Mouse (Mus musculus) ovary, postnatal 14 days (tissue): Measurements from ENCODE around the gene Ccnjl.

Source experiments
- DNase-seq: peaks from one replicate; pipeline ENCODE4 v3.0.0; 2022; ENCODE audit warnings: low spot score

Ccnjl gene

DNA sequence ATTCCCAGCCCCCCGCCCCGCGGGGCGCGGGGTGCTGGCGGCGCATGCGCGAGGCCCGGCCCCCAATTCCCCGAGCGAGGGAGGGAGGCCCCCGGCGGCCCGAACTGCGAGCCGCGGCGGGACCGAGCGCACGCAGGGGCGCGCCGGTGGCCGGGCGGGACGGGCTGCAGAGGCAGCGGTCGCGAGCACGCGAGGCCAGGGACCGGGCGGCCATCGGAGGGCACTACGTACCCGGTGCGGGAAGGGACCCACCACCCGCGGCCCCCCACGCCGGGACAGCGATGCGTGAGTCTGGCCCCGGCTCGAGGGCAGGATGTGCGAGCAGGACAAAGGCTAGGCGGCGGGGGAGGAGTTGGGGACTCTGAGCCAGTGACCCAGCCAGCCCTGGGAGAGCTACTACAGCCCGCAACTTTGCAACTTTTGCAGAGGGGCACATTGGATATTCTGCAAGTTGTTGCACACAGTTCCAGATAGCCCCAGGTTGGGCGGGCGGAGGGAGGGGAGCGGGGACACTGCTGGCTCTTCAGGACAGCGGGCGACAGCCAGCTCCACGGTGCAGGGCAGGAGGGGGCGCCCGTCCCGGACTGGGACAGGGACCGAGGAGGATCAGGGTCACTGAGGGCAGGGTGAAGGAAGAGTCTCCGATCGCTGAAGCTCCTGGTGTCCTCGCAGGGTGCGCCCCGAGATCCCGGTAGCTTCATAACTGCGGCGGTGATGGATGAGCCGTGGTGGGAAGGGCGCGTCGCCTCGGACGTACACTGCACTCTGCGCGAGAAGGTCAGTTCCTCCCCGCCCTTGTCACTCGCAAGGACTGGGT lies at the start of gene Ccnjl:
Ccnjl (plus strand) TSS at position 102 of the 817 bp plus-strand sequence.
- DNase-seq = peak; percentile 61

- DNase-seq = no peak
These were observed 49.2 kb upstream of the Ccnjl start for GRCm38 (mm10) chr11:43479376-43479775.

GRCm38 (mm10) chr11:43480561-43480960 lies 48.0 kb upstream of the Ccnjl start:
- no peak for DNase-seq

DNA sequence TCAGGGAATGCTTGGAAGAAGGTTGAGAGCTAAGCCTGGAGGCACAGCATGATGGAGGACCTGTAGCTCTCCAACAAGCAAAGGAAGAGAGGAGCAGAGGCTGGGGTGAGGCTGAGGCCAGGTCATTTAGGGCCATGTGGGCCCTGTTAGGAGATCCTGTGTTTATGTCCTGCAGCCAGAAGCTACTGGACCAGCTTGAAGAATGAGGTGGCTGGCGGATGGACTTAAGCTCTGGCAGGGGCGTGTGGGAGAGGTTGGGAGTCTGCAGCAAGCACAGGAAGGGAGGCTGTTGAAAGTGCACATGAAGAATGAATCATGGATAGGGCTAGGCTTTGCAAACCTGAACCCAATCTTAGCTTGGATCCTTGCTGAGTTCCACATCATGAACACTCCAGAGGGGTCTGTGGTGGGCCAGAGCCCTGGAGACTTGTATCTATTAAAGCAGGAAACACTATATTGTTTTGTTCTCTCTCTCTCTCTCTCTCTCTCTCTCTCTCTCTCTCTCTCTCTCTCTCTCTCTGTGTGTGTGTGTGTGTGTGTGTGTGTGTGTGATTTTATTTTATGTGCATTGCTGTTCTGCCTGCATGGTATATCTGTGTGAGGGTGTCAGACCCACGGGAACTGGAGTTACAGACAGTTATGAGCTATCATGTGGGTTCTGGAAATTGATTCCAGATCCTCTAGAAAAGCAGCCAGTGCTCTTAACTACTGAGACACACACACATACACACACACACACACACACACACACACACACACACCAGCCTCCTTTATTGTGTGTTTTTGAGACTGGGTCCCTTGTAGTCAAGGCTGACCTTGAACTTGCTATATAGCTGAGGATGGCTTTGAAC lies 46.7 kb upstream of the Ccnjl start:
- no peak for DNase-seq

GRCm38 (mm10) chr11:43483122-43483792 lies 45.3 kb upstream of the Ccnjl start:
- DNase-seq = peak; percentile 27

- no peak for DNase-seq
These were observed 44.5 kb upstream of the Ccnjl start for GRCm38 (mm10) chr11:43484057-43484456.

DNA sequence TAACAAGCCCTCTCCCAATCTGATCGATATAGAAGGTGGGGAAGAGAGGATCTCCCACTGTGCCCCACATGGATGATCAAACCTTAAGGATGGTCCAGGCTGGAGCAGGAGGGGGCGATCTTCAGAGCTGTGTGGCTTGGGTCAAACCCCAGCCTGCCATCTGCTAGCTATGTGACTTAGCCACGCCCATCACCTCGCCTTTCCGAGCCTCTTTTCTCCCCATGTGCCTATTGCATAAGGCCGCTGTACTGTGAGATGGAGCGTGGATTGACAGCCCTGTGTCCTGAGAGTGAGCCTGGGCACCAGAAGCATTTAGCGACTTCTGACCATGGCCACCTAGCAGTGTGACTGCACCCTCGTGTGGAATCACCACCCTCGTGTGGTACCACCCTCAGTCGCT lies 43.9 kb upstream of the Ccnjl start:
- DNase-seq = no peak

- DNase-seq = no peak
These were observed 42.7 kb upstream of the Ccnjl start for GRCm38 (mm10) chr11:43485855-43486254.

- peak; percentile 77 for DNase-seq
These were observed 35.9 kb upstream of the Ccnjl start for GRCm38 (mm10) chr11:43492663-43493062.

- peak; percentile 66 for DNase-seq
These were observed 34.7 kb upstream of the Ccnjl start for GRCm38 (mm10) chr11:43493815-43494409.

DNA sequence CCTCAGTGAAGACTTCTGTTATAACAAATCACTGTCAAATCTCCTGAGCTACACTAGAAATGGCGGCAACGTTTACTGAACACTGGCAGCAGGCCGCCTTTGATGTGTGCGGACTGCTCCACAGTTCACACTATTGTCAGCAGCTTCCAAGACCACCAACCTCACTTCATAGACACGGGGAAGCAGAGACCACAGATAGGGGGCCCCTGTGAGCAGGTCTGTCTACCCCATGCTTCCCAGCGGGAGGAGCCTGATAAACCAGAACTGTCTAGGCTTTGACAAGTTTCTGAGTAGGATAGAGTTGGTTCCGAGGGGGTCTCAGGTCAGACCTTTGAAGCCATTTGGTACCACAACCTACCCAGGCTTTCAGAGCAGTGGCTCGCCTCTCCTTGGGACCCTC lies 33.5 kb upstream of the Ccnjl start:
- no peak for DNase-seq

DNA sequence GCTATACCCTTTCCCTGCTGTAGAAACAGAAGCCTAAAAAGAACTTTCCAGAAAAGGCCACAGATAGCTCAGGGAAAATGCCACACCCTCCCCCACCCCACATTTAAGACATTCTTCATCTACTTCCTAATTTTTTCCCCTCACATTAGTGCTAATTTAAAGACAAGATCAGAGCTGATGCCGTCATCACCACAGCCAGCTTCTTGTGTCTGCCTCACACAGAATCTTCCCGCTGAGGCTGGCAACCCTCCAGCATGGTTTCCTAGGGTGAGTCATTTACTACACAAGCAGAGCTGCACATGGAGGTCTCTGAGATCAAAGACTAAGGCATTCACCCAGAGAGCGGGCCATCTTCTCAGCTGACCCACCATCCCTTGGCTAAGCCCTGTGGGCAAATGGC lies 33.1 kb upstream of the Ccnjl start:
- peak; percentile 28 for DNase-seq

GRCm38 (mm10) chr11:43501256-43501655 lies 27.3 kb upstream of the Ccnjl start:
- no peak for DNase-seq

DNA sequence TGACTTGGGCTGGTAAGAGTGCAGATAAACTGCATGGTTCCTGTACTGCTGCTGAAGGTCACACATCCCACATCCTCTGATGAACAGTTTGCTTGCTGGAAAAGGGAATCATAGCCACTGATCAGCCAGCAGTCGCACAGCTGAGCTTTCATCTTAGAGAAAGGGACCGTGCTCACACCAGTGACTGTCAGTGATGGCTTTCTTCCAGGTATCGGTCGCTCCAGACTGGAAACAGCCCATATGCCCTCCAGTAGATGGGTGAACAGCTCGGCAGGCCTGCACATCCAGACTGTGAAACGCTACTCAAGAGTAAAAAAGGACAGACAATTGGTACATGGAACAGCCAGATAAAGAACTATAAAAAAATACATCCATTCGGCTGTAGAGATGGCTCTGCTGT lies 23.4 kb upstream of the Ccnjl start:
- no peak for DNase-seq

GRCm38 (mm10) chr11:43507976-43508375 lies 20.6 kb upstream of the Ccnjl start:
- DNase-seq = no peak

- no peak for DNase-seq
These were observed 18.7 kb upstream of the Ccnjl start for GRCm38 (mm10) chr11:43509878-43510277.

DNA sequence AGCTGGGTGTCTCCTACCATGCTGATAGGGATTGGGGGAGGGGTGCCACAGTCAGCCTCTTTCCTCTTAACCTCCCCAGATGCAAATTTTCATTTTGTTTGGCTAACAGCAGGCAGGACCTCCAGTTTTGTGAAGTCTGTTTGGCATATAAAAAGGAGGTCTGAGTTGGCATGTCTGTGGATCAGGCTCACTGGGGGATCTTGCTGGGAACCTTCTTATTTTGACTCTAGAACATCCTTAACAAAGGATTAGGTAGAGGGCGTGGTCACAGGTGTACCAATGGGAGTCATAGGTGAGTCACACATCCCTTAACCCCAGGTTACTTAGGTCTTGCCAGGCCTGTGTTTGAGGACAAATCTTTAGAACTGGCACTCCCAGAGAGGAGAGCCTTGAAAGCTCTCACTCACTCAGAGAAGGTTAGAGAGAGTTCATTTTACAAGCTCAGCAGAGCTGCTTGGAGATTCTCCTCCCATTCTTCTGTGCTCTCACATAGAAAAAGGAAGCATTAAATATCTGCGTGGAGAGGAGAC lies 15.9 kb upstream of the Ccnjl start:
- no peak for DNase-seq

GRCm38 (mm10) chr11:43516344-43517021 lies 12.1 kb upstream of the Ccnjl start:
- DNase-seq = no peak

GRCm38 (mm10) chr11:43517641-43518040 lies 10.9 kb upstream of the Ccnjl start:
- DNase-seq = no peak

- no peak for DNase-seq
These were observed 10.5 kb upstream of the Ccnjl start for GRCm38 (mm10) chr11:43518086-43518485.

GRCm38 (mm10) chr11:43518821-43519220 lies 9.8 kb upstream of the Ccnjl start:
- DNase-seq = no peak
